Mouse (Mus musculus): ENCODE measurements around the gene Pdcd1lg2. TPM values are rescaled to one million over a fixed set of nuclear protein-coding genes. Genes with fewer than 3 reads are reported as not detected.

The Pdcd1lg2 gene
- polyA plus RNA-seq, 1 experiment from 2014 or later, result 0.05 TPM

- Histone ChIP-seq H3K9ac (ENCODE audit: low read length) (no peak overlapping the region), H3K4me2 (replicated peaks; ENCODE audit: low read depth) (no peak overlapping the region), H3K4me1 (replicated peaks; ENCODE audit: control insufficient read depth, insufficient read depth) (0 out of 2 replicates have a peak, but pooled peaks cover 3% of the 10 kb centered on the region), H3K4me3 (ENCODE audit: low read depth, low read length) (no peak overlapping the region), H3K36me3 (ENCODE audit: control insufficient read depth, insufficient read depth, low read length) (no peaks in the 10 kb centered on the region), H3K27me3 (ENCODE audit: control insufficient read depth, insufficient read depth, low read length) (no peaks in the 10 kb centered on the region), H3K9me3 (ENCODE audit: control insufficient read depth, low read length) (no peaks in the 10 kb centered on the region), H3K27ac (replicated peaks) (no peak overlapping the region)
- DNase-seq (ENCODE audit: low spot score) (peak; percentile 49), ATAC-seq (ENCODE audit: low FRiP score, low TSS enrichment) (no peak)
- TF ChIP-seq EP300 (optimal IDR thresholded peaks at IDR 0.05) (no peak), CTCF (IDR thresholded peaks at IDR 0.05; ENCODE audit: low read depth) (no peak)
- WGBS, result 50% methylated on average over 10 of the region's 10 CpGs
These were observed 58.4 kb downstream of the Pdcd1lg2 start for GRCm38 (mm10) chr19:29468941-29469685.

DNA sequence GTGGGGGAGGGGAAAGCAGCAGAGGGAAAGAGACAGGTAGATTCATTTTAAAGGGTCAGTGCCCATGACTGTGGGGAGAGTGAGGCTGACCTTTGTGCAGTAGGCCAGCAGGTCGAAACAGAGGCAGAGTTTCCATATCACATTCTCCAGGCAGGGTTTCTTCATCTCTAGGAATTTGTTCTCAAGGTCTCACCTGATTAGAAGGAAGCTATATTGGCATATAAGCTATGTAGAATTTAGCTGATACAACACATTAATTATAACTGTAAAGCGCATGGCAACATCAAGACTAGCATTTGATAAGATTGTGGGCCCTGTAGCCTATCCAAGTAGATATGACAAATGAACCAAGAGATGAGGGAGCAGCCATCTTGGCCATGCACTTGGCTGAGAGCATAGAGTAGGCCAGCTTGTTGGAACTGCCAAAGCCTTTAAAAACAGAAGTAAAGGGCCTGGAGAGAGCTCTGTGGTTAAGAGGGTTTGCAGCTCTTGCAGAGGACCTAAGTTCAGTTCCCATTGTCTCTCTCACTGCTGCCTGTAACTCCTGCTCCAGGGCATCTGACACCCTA lies 59.1 kb downstream of the Pdcd1lg2 start:
- DNase-seq (ENCODE audit: low spot score), result no peak
- H3K4me2 ChIP-seq (replicated peaks; ENCODE audit: low read depth), result no peak overlapping the region
- H3K27me3 ChIP-seq (ENCODE audit: control insufficient read depth, insufficient read depth, low read length), result no peaks in the 10 kb centered on the region
- no peak for ATAC-seq (ENCODE audit: low FRiP score, low TSS enrichment)
- H3K9ac ChIP-seq (ENCODE audit: low read length), result no peak overlapping the region
- 0 out of 2 replicates have a peak, but pooled peaks cover 3% of the 10 kb centered on the region for H3K4me1 ChIP-seq (replicated peaks; ENCODE audit: control insufficient read depth, insufficient read depth)
- H3K27ac ChIP-seq (replicated peaks), result no peak overlapping the region
- no peak overlapping the region for H3K4me3 ChIP-seq (ENCODE audit: low read depth, low read length)
- no peaks in the 10 kb centered on the region for H3K9me3 ChIP-seq (ENCODE audit: control insufficient read depth, low read length)
- no peaks in the 10 kb centered on the region for H3K36me3 ChIP-seq (ENCODE audit: control insufficient read depth, insufficient read depth, low read length)
- TF ChIP-seq EP300 (optimal IDR thresholded peaks at IDR 0.05) (no peak), CTCF (IDR thresholded peaks at IDR 0.05; ENCODE audit: low read depth) (no peak)
- WGBS, result 94% methylated on average over 2 of the region's 2 CpGs

- Histone ChIP-seq H3K27ac (replicated peaks) (no peak overlapping the region), H3K9ac (ENCODE audit: low read length) (no peak overlapping the region), H3K9me3 (ENCODE audit: control insufficient read depth, low read length) (no peaks in the 10 kb centered on the region), H3K4me2 (replicated peaks; ENCODE audit: low read depth) (no peak overlapping the region), H3K36me3 (ENCODE audit: control insufficient read depth, insufficient read depth, low read length) (no peaks in the 10 kb centered on the region), H3K27me3 (ENCODE audit: control insufficient read depth, insufficient read depth, low read length) (no peaks in the 10 kb centered on the region), H3K4me1 (replicated peaks; ENCODE audit: control insufficient read depth, insufficient read depth) (0 out of 2 replicates have a peak, but pooled peaks cover 3% of the 10 kb centered on the region), H3K4me3 (ENCODE audit: low read depth, low read length) (no peak overlapping the region)
- 24% methylated on average over 4 of the region's 4 CpGs for WGBS
- ATAC-seq (ENCODE audit: low FRiP score, low TSS enrichment), result no peak
- DNase-seq (ENCODE audit: low spot score), result no peak
- TF ChIP-seq EP300 (optimal IDR thresholded peaks at IDR 0.05) (no peak), CTCF (IDR thresholded peaks at IDR 0.05; ENCODE audit: low read depth) (no peak)
These were observed 59.9 kb downstream of the Pdcd1lg2 start for GRCm38 (mm10) chr19:29470652-29471051.

- 68% methylated on average over 8 of the region's 8 CpGs for WGBS
- no peak for ATAC-seq (ENCODE audit: low FRiP score, low TSS enrichment)
- Histone ChIP-seq H3K9me3 (ENCODE audit: control insufficient read depth, low read length) (no peaks in the 10 kb centered on the region), H3K4me1 (replicated peaks; ENCODE audit: control insufficient read depth, insufficient read depth) (0 out of 2 replicates have a peak, but pooled peaks cover 3% of the 10 kb centered on the region), H3K4me2 (replicated peaks; ENCODE audit: low read depth) (no peak overlapping the region), H3K4me3 (ENCODE audit: low read depth, low read length) (no peak overlapping the region), H3K27ac (replicated peaks) (no peak overlapping the region), H3K27me3 (ENCODE audit: control insufficient read depth, insufficient read depth, low read length) (no peaks in the 10 kb centered on the region), H3K36me3 (ENCODE audit: control insufficient read depth, insufficient read depth, low read length) (no peaks in the 10 kb centered on the region), H3K9ac (ENCODE audit: low read length) (no peak overlapping the region)
- no peak for DNase-seq (ENCODE audit: low spot score)
- TF ChIP-seq EP300 (optimal IDR thresholded peaks at IDR 0.05) (no peak), CTCF (IDR thresholded peaks at IDR 0.05; ENCODE audit: low read depth) (no peak)
These were observed 61.7 kb downstream of the Pdcd1lg2 start for GRCm38 (mm10) chr19:29472424-29472823.

GRCm38 (mm10) chr19:29472946-29473345 lies 62.2 kb downstream of the Pdcd1lg2 start:
- H3K9me3 ChIP-seq (ENCODE audit: control insufficient read depth, low read length), result no peaks in the 10 kb centered on the region
- no peak for ATAC-seq (ENCODE audit: low FRiP score, low TSS enrichment)
- 83% methylated on average over 5 of the region's 5 CpGs for WGBS
- no peaks in the 10 kb centered on the region for H3K27me3 ChIP-seq (ENCODE audit: control insufficient read depth, insufficient read depth, low read length)
- no peak overlapping the region for H3K9ac ChIP-seq (ENCODE audit: low read length)
- no peak for DNase-seq (ENCODE audit: low spot score)
- no peak for TF ChIP-seq CTCF (IDR thresholded peaks at IDR 0.05; ENCODE audit: low read depth)
- TF ChIP-seq EP300 (optimal IDR thresholded peaks at IDR 0.05), result no peak
- no peak overlapping the region for H3K27ac ChIP-seq (replicated peaks)
- 0 out of 2 replicates have a peak, but pooled peaks cover 3% of the 10 kb centered on the region for H3K4me1 ChIP-seq (replicated peaks; ENCODE audit: control insufficient read depth, insufficient read depth)
- H3K36me3 ChIP-seq (ENCODE audit: control insufficient read depth, insufficient read depth, low read length), result no peaks in the 10 kb centered on the region
- no peak overlapping the region for H3K4me2 ChIP-seq (replicated peaks; ENCODE audit: low read depth)
- H3K4me3 ChIP-seq (ENCODE audit: low read depth, low read length), result no peak overlapping the region

DNA sequence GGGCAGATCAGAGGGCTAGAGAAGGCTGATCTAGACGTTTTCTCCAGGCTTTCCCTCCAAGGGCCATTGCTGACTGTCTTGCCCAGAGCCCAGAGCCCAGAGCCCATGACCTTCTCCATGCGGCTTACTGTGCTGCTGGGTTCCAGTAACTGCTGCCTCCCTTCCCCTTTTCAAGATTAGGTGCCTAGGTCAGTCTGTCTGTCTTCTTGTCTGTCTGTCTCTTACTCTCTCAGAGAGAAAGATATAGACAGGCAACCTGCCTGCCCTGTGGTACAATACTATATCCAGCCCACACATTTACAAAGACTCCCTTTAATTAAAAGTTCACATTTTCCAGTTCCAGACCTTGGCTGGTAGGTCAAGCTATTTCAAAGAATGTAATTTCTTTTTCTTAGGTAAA lies 64.1 kb downstream of the Pdcd1lg2 start:
- Histone ChIP-seq H3K27ac (replicated peaks) (no peak overlapping the region), H3K4me1 (replicated peaks; ENCODE audit: control insufficient read depth, insufficient read depth) (0 out of 2 replicates have a peak, but pooled peaks cover 3% of the 10 kb centered on the region), H3K9me3 (ENCODE audit: control insufficient read depth, low read length) (no peaks in the 10 kb centered on the region), H3K36me3 (ENCODE audit: control insufficient read depth, insufficient read depth, low read length) (no peaks in the 10 kb centered on the region), H3K27me3 (ENCODE audit: control insufficient read depth, insufficient read depth, low read length) (no peaks in the 10 kb centered on the region), H3K4me2 (replicated peaks; ENCODE audit: low read depth) (no peak overlapping the region), H3K9ac (ENCODE audit: low read length) (no peak overlapping the region), H3K4me3 (ENCODE audit: low read depth, low read length) (no peak overlapping the region)
- no peak for TF ChIP-seq CTCF (IDR thresholded peaks at IDR 0.05; ENCODE audit: low read depth)
- no peak for TF ChIP-seq EP300 (optimal IDR thresholded peaks at IDR 0.05)
- WGBS, result 47% methylated on average over 2 of the region's 2 CpGs
- ATAC-seq (ENCODE audit: low FRiP score, low TSS enrichment), result no peak
- no peak for DNase-seq (ENCODE audit: low spot score)

Data from stomach, postnatal 0 days (tissue).